Mouse (Mus musculus): ENCODE data around the gene Arl9. TPM values are rescaled to one million over a fixed set of nuclear protein-coding genes. Genes with fewer than 3 reads are reported as not detected.

The Arl9 gene
- total and polyA plus RNA-seq, 3 experiments: 1.6 to 1.7 TPM; not detected in 1

- TF ChIP-seq CHD2 (IDR thresholded peaks at IDR 0.05; ENCODE audit: low read length): no peak
Measured at GRCm38 (mm10) chr5:77039391-77039790, 35.5 kb downstream of the Arl9 start (continued).

DNA sequence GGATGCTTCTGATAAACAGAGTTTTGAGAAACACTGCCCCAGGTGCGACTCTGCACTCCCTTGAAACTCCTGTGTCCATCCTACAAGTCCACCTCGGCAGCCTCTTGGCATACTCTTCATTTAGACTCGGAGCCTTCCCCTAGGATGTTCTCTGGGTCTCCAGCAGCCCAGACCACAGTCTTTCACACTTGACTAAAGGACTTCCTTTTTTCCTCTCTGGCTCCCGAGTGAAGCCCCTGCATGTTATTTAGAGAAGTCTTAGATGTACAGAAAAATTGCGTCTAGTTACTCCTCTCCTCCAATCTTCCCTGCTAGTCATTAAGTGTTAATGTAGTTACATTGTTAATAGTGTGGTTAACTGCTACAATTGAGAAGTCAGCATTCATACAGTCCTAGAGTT lies 40.5 kb downstream of the Arl9 start:
- Histone ChIP-seq H3K27me3 (ENCODE audit: control insufficient read depth in 1 of 2, insufficient read depth in 2 of 2, low read length in 2 of 2) (peaks cover 4% of the 10 kb centered on the region in 2 experiments), H3K9ac (ENCODE audit: control insufficient read depth, low read depth, low read length, poor library complexity, severe bottlenecking) (no peak overlapping the region)
- TF ChIP-seq EP300 (IDR thresholded peaks at IDR 0.05; ENCODE audit: low read depth in 1 of 2, low read length in 2 of 2) (0 out of 4 replicates have a peak, but pooled peaks of 1 of the 2 experiments have one; percentile 10), TBP (IDR thresholded peaks at IDR 0.05; ENCODE audit: low read depth, low read length) (no peak)

DNA sequence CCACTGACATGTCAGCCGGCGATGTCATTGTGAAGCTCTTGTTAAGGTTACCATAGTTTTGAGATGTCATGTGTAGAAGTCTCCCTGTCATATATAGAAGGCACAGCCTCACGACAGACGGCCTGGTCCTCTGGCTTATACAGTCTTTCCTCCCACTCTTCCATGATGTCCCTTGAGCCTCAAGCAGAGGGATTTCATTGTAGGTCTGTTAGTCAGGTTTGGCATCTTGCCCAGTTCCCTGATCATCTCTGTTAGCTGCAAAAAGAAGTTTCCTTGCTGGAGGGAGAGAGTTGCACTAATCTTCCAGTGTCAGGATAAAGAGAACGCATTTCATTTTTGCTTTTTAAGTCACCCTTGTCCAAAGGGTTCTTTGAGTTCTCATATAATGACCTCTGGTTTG lies 48.8 kb downstream of the Arl9 start:
- Histone ChIP-seq H3K9ac (ENCODE audit: control insufficient read depth, low read depth, low read length, poor library complexity, severe bottlenecking) (no peak overlapping the region), H3K36me3 (ENCODE audit: control insufficient read depth in 1 of 2, insufficient read depth in 2 of 2, low read length in 2 of 2) (peaks cover 0 to 9% of the 10 kb centered on the region in 2 experiments; a peak in 2 of 4 replicates), H3K27ac (ENCODE audit: control insufficient read depth, low read depth, low read length) (no peak overlapping the region), H3K4me1 (ENCODE audit: control insufficient read depth in 1 of 2, insufficient read depth in 2 of 2, low read length in 2 of 2) (peaks cover 4 to 18% of the 10 kb centered on the region in 2 experiments), H3K4me3 (ENCODE audit: control insufficient read depth in 1 of 2, insufficient read depth in 1 of 2, low read depth in 2 of 2, low read length in 2 of 2) (no peak overlapping the region), H3K79me2 (ENCODE audit: control insufficient read depth, insufficient read depth, low read length, poor library complexity) (no peaks in the 10 kb centered on the region), H3K27me3 (ENCODE audit: control insufficient read depth in 1 of 2, insufficient read depth in 2 of 2, low read length in 2 of 2) (peaks cover 0 to 1% of the 10 kb centered on the region in 2 experiments; a peak in 2 of 4 replicates), H3K9me3 (replicated peaks; ENCODE audit: insufficient read depth, low read length) (no peaks in the 10 kb centered on the region)
- DNase-seq (ENCODE audit: low read depth, low spot score): peak; percentile 66
- TF ChIP-seq MEF2A (IDR thresholded peaks at IDR 0.05; ENCODE audit: extremely low read depth, insufficient replicate concordance, low read depth, low read length, poor library complexity, severe bottlenecking): no peak
- TF ChIP-seq MAZ (IDR thresholded peaks at IDR 0.05; ENCODE audit: low read depth, low read length): no peak
- no peak for TF ChIP-seq EP300 (IDR thresholded peaks at IDR 0.05; ENCODE audit: low read depth in 1 of 2, low read length in 2 of 2)
- no peak for TF ChIP-seq HCFC1 (IDR thresholded peaks at IDR 0.05; ENCODE audit: low read depth, low read length)
- TF ChIP-seq KAT2A (conservative IDR thresholded peaks at IDR 0.05; ENCODE audit: low read depth, low read length): no peak
- TF ChIP-seq TCF12 (IDR thresholded peaks at IDR 0.05; ENCODE audit: low read depth, low read length): no peak

More for the DNA sequence above, 40.5 kb downstream of the Arl9 start:
- peak; percentile 59 for DNase-seq (ENCODE audit: low read depth, low spot score)
- no peak overlapping the region for H3K4me3 ChIP-seq (ENCODE audit: control insufficient read depth in 1 of 2, insufficient read depth in 1 of 2, low read depth in 2 of 2, low read length in 2 of 2)
- H3K4me1 ChIP-seq (ENCODE audit: control insufficient read depth in 1 of 2, insufficient read depth in 2 of 2, low read length in 2 of 2): peaks cover 0 to 7% of the 10 kb centered on the region in 2 experiments; a peak in 2 of 4 replicates
- H3K36me3 ChIP-seq (ENCODE audit: control insufficient read depth in 1 of 2, insufficient read depth in 2 of 2, low read length in 2 of 2): peaks cover 0 to 2% of the 10 kb centered on the region in 2 experiments; a peak in 2 of 4 replicates
- no peak overlapping the region for H3K27ac ChIP-seq (ENCODE audit: control insufficient read depth, low read depth, low read length)
- no peaks in the 10 kb centered on the region for H3K79me2 ChIP-seq (ENCODE audit: control insufficient read depth, insufficient read depth, low read length, poor library complexity)
- H3K9me3 ChIP-seq (replicated peaks; ENCODE audit: insufficient read depth, low read length): no peaks in the 10 kb centered on the region

DNA sequence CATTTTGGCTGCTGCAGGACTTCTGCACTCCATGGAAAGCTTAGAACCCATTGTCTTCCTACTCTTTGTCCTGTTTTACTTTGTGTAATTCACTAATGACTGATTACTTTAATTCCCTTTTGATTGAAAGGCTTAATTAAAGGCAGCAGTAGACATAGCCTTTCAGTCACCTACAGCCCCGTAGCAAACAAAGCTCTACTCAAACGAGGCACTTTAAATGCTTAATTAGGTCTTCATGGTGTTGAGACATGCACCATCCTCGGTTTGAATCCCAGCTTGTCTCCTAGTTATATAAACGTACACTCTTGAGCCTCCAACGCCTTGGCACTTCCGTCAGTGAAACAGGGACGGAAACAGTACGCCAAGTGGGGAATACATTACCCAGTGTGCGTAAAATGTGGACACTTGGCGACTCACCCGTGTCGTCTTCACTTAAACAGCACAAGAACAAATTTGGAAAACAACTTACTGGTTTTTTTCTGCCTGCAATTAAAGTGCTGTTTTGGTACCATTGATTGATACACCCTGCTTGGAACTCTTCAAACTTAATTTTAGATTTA lies 53.1 kb downstream of the Arl9 start:
- H3K4me3 ChIP-seq (ENCODE audit: control insufficient read depth in 1 of 2, insufficient read depth in 1 of 2, low read depth in 2 of 2, low read length in 2 of 2): no peak overlapping the region
- H3K27ac ChIP-seq (ENCODE audit: control insufficient read depth, low read depth, low read length): no peak overlapping the region
- TF ChIP-seq ZC3H11A (IDR thresholded peaks at IDR 0.05; ENCODE audit: low read depth, low read length) (no peak), GABPA (IDR thresholded peaks at IDR 0.05; ENCODE audit: low read depth, low read length) (no peak)
- DNase-seq (ENCODE audit: low read depth, low spot score): no peak
- no peaks in the 10 kb centered on the region for H3K9me3 ChIP-seq (replicated peaks; ENCODE audit: insufficient read depth, low read length)
- H3K79me2 ChIP-seq (ENCODE audit: control insufficient read depth, insufficient read depth, low read length, poor library complexity): no peaks in the 10 kb centered on the region
- peaks cover 3 to 4% of the 10 kb centered on the region in 2 experiments; a peak in 2 of 4 replicates for H3K4me1 ChIP-seq (ENCODE audit: control insufficient read depth in 1 of 2, insufficient read depth in 2 of 2, low read length in 2 of 2)
- H3K9ac ChIP-seq (ENCODE audit: control insufficient read depth, low read depth, low read length, poor library complexity, severe bottlenecking): no peak overlapping the region
- peaks cover 0 to 1% of the 10 kb centered on the region in 2 experiments; a peak in 3 of 4 replicates for H3K27me3 ChIP-seq (ENCODE audit: control insufficient read depth in 1 of 2, insufficient read depth in 2 of 2, low read length in 2 of 2)
- H3K36me3 ChIP-seq (ENCODE audit: control insufficient read depth in 1 of 2, insufficient read depth in 2 of 2, low read length in 2 of 2): peaks cover 0 to 5% of the 10 kb centered on the region in 2 experiments; a peak in 2 of 4 replicates

Other genes starting within 250 kb of the Arl9 start
- gene Aasdh, start 98.5 kb upstream of the Arl9 start, total RNA-seq (2012; rRNA removed): 23.4 and 26.5 TPM in 2 replicates
- gene Aasdh, start 98.5 kb upstream of the Arl9 start, polyA plus RNA-seq (2012; ENCODE audit: insufficient read depth in 1 of 2, insufficient read length in 2 of 2, low read depth in 1 of 2, low replicate concordance in 2 of 2, missing spikeins in 1 of 2): 10 to 100 TPM in 1 of 2 experiments, not detected in 1; 20.7 TPM
- 434 TPM in 2 replicates for gene Paics, start 52.7 kb upstream of the Arl9 start, total RNA-seq (2012; rRNA removed)
- gene Paics, start 52.7 kb upstream of the Arl9 start, polyA plus RNA-seq (2012; ENCODE audit: insufficient read depth in 1 of 2, insufficient read length in 2 of 2, low read depth in 1 of 2, low replicate concordance in 2 of 2, missing spikeins in 1 of 2): 100 to 1,000 TPM; 222 to 266 TPM
- gene Ppat, start 52.5 kb upstream of the Arl9 start, total RNA-seq (2012; rRNA removed): 153 and 180 TPM in 2 replicates
- gene Ppat, start 52.5 kb upstream of the Arl9 start, polyA plus RNA-seq (2012; ENCODE audit: insufficient read depth in 1 of 2, insufficient read length in 2 of 2, low read depth in 1 of 2, low replicate concordance in 2 of 2, missing spikeins in 1 of 2): 100 to 1,000 TPM; 103 to 110 TPM
- 76.7 and 87.1 TPM in 2 replicates for gene Srp72, start 29.4 kb upstream of the Arl9 start, total RNA-seq (2012; rRNA removed)
- 100 to 1,000 TPM; 140 to 231 TPM for gene Srp72, start 29.4 kb upstream of the Arl9 start, polyA plus RNA-seq (2012; ENCODE audit: insufficient read depth in 1 of 2, insufficient read length in 2 of 2, low read depth in 1 of 2, low replicate concordance in 2 of 2, missing spikeins in 1 of 2)
- not detected in 2 replicates for gene Thegl, start 12.0 kb downstream of the Arl9 start, total RNA-seq (2012; rRNA removed)
- not detected for gene Thegl, start 12.0 kb downstream of the Arl9 start, polyA plus RNA-seq (2012; ENCODE audit: insufficient read depth in 1 of 2, insufficient read length in 2 of 2, low read depth in 1 of 2, low replicate concordance in 2 of 2, missing spikeins in 1 of 2)
- gene Hopx, start 111.1 kb downstream of the Arl9 start, total RNA-seq (2012; rRNA removed): 42.3 and 43.4 TPM in 2 replicates
- gene Hopx, start 111.1 kb downstream of the Arl9 start, polyA plus RNA-seq (2012; ENCODE audit: insufficient read depth in 1 of 2, insufficient read length in 2 of 2, low read depth in 1 of 2, low replicate concordance in 2 of 2, missing spikeins in 1 of 2): 10 to 100 TPM in 1 of 2 experiments, not detected in 1; 26.8 TPM
- not detected in 2 replicates for gene Spink2, start 207.4 kb downstream of the Arl9 start, total RNA-seq (2012; rRNA removed)
- not detected for gene Spink2, start 207.4 kb downstream of the Arl9 start, polyA plus RNA-seq (2012; ENCODE audit: insufficient read depth in 1 of 2, insufficient read length in 2 of 2, low read depth in 1 of 2, low replicate concordance in 2 of 2, missing spikeins in 1 of 2)